Mouse (Mus musculus) heart, embryonic 11.5 days (tissue): ENCODE measurements around the gene Nlk. TPM values are rescaled to one million over a fixed set of nuclear protein-coding genes. Genes with fewer than 3 reads are reported as not detected.
"Not testable (repeated sequence)": the region's sequence is repeated elsewhere in the genome, so short reads cannot be mapped to it uniquely, and the experiment has no call there.

ENCODE experiments used
- ATAC-seq: fragments of 200-750 bp; cut with Nextera tagmentation; replicated peaks from 2 replicates; pipeline ENCODE4 v1.8.0; 2017; ENCODE audit warnings: moderate library complexity; ENCODE audit not compliant: insufficient number of reproducible peaks, low FRiP score, low TSS enrichment
- H3K27ac ChIP-seq: fragments of 300-500 bp; sonication (generic); 2 replicates; pipeline ENCODE4 v1.5.1; 2014; ENCODE audit warnings: mild to moderate bottlenecking, low read depth, low read length
- H3K27me3 ChIP-seq: fragments of 300-500 bp; sonication (generic); 2 replicates; pipeline ENCODE4 v1.6.1; 2014; ENCODE audit warnings: mild to moderate bottlenecking, low read length, mixed read lengths; ENCODE audit not compliant: control insufficient read depth, insufficient read depth
- H3K36me3 ChIP-seq: fragments of 300-500 bp; sonication (generic); 2 replicates; pipeline ENCODE4 v1.6.1; 2014; ENCODE audit warnings: mild to moderate bottlenecking, low read length, moderate library complexity, mixed read lengths; ENCODE audit not compliant: control insufficient read depth, insufficient read depth
- H3K4me1 ChIP-seq: fragments of 300-500 bp; sonication (generic); 2 replicates; pipeline ENCODE4 v1.6.1; 2014; ENCODE audit warnings: low read length; ENCODE audit not compliant: control insufficient read depth, insufficient read depth
- H3K4me2 ChIP-seq: fragments of 300-500 bp; sonication (generic); 2 replicates; pipeline ENCODE4 v1.6.1; 2014; ENCODE audit warnings: mild to moderate bottlenecking, moderate library complexity
- H3K4me3 ChIP-seq: fragments of 300-500 bp; sonication (generic); 2 replicates; pipeline ENCODE4 v1.5.1; 2014; ENCODE audit warnings: low read depth, low read length
- H3K9ac ChIP-seq: fragments of 300-500 bp; sonication (generic); 2 replicates; pipeline ENCODE4 v1.6.1; 2014; ENCODE audit warnings: mild to moderate bottlenecking, low read depth, low read length, moderate library complexity
- H3K9me3 ChIP-seq: fragments of 300-500 bp; sonication (generic); replicated peaks from 2 replicates; pipeline ENCODE4 v1.6.1; 2016; ENCODE audit warnings: low read length; ENCODE audit not compliant: control insufficient read depth
- WGBS: fragments of 180-500 bp; shearing (Covaris S2); extraction: QIAGEN DNeasy Blood & Tissue Kit; methylation state at CpG from one replicate; pipeline ENCODE4 v1.1.7; 2014; ENCODE audit not compliant: insufficient replicate concordance; 5-methylcytosine and 5-hydroxymethylcytosine counted together
- polyA plus RNA-seq: library from polyadenylated mRNA; unstranded; fragments of >200 nt; fragmentation: Nextera tagmentation; extraction: Ambion mirVana; gene quantifications from 2 replicates; pipeline ENCODE4 v1.2.1, GENCODE M21; 2014

The Nlk gene
- polyA plus RNA-seq, 1 experiment from 2014 or later = 16.1 TPM

DNA sequence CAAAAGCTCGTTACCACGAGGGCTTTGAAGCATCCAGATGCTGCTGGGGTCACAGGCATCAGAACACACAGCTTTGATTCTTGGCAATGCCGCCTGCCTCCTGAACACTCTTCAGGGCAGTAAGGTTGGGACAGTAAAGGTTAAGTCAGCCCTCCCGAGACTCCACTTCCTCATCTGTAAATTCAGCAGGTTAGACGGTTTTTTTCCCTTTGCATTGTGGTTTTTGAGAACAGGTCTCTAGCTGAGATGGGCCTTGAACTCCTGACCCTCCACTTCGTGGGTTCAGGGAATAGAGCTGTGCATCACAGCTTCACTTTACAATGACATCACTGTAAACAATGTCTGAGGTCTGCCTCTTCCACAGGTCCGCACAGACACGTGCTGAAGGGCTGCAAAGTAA is 152.0 kb downstream of the Nlk start:
- Histone ChIP-seq H3K4me2 (no peak overlapping the region), H3K27ac (no peak overlapping the region), H3K27me3 (no peaks in the 10 kb centered on the region), H3K4me3 (no peak overlapping the region), H3K4me1 (peaks cover 12% of the 10 kb centered on the region), H3K9me3 (no peaks in the 10 kb centered on the region), H3K9ac (no peak overlapping the region), H3K36me3 (peaks cover 12% of the 10 kb centered on the region; the same call in 1 of the 2 replicates)
- 67% methylated on average over 8 of the region's 8 CpGs for WGBS
- ATAC-seq = no peak

DNA sequence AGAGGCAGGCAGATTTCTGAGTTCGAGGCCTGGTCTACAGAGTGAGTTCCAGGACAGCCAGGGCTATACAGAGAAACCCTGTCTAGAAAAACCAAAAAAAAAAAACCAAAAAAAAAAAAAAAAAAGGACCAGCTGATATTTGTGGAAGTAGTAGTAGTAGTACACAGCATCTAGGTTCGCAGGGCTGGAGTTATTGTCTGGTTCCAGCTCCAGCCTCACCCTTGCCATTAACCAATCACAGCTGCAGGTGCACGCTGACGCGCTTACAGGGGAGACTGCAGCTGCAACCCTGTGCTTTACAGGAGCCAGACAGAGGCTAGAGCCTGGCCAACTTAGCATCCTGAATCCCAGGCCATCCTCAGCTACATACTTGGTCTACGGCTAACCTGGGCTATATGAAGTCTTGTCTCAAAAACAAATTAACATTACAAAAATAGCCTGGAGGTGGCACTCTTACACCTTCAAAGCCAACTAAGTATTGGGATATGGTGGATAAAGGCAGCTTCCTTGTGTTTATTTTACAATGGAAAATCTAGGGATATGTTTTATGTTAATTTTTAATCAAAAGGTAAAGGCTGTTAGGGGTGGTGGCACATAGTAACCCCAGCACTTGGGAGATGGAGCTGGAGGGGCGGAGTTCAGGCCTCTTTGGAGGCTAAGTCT is 152.6 kb downstream of the Nlk start:
- Histone ChIP-seq H3K4me1 (peaks cover 9% of the 10 kb centered on the region), H3K4me2 (no peak overlapping the region), H3K27ac (no peak overlapping the region), H3K36me3 (peaks cover 12% of the 10 kb centered on the region; the same call in 1 of the 2 replicates), H3K9ac (no peak overlapping the region), H3K27me3 (no peaks in the 10 kb centered on the region), H3K9me3 (no peaks in the 10 kb centered on the region), H3K4me3 (no peak overlapping the region)
- no peak for ATAC-seq
- 90% methylated on average over 7 of the region's 7 CpGs for WGBS

DNA sequence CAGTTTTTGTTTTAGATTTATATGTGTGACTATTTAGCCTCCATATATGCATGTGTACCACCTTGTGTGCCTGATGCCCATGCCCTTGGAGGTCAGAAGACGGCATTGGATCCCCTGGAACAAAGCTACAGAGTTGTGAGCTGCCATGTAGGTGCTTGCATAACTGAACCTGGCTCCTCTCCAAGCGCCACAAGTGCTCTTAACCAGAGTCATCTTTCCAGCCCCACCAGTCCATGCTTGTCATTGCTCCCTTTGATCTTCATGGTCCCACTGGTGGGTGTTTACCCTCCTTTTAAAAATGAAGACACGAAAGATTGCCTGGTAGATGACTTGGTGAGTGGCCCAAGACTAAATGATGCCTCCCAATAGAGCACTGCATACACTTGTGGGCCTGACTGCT is 156.8 kb downstream of the Nlk start:
- no peak for ATAC-seq

DNA sequence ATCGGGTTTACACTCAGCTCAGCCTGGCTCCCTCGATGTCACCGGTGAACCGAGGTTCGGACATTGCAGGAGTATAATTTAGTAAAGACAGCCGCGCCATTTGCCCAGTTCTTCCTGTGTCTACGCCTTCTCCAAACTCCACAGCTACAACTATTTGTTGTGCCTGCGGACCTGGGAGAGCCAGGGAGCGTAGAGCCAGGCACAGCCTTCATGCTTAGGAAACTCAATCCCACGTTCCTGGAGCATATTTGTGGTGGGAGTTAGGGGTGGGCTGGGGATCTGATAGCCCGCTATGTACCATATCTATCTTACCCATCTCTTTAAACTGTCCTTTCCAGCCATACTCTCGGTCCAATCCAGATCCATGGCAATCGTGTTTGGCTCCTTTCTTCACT is 160.5 kb downstream of the Nlk start:
- H3K27me3 ChIP-seq = no peaks in the 10 kb centered on the region
- peaks cover 19% of the 10 kb centered on the region for H3K4me1 ChIP-seq
- peak overlapping the region; percentile 70 for H3K4me2 ChIP-seq
- H3K27ac ChIP-seq = peak overlapping the region; percentile 76
- H3K9ac ChIP-seq = peak overlapping the region; percentile 81
- WGBS = 2% methylated on average over 14 of the region's 14 CpGs
- H3K4me3 ChIP-seq = peak overlapping the region; percentile 67
- ATAC-seq = no peak
- H3K36me3 ChIP-seq = peaks cover 7% of the 10 kb centered on the region; the same call in 1 of the 2 replicates
- no peaks in the 10 kb centered on the region for H3K9me3 ChIP-seq

More for the DNA sequence above, 156.8 kb downstream of the Nlk start:
- H3K9ac ChIP-seq = no peak overlapping the region
- H3K4me3 ChIP-seq = no peak overlapping the region
- H3K36me3 ChIP-seq = peaks cover 16% of the 10 kb centered on the region; the same call in 1 of the 2 replicates
- 85% methylated on average over 3 of the region's 3 CpGs for WGBS
- peaks cover 11% of the 10 kb centered on the region for H3K4me1 ChIP-seq
- H3K27me3 ChIP-seq = no peaks in the 10 kb centered on the region
- H3K4me2 ChIP-seq = no peak overlapping the region
- H3K27ac ChIP-seq = no peak overlapping the region
- no peaks in the 10 kb centered on the region for H3K9me3 ChIP-seq

DNA sequence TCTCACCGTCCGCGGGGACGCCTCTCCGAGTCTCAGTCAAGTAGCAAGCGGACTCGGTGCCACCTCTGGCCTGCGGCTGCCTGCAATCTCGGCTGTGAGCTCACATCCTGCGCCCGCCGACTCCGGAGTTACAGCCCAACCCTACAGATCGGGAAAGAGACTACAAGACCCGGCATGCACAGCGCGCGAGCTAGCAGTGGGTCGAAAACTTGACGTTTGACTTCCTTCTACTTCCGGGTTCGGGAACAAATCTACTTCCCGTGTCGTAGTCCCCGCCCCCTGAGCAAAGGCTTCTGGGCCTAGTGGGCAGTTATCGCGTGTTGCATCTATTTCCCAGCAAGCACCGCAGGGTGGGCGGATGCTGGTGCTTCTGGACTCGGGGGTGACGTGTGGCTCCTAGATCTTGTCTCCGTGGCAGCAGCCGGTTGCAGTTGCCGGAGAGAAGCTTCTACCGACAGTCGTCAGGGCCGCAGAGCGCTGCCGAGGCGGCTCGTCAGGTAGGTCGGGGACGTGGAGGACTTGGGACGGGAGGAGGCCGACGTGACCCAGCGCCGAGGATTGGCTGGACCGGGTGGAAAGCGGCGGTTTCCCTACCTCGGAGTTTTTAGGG is 161.0 kb downstream of the Nlk start, which contains the start of the genes Tnfaip1 and Ift20:
TSS of gene Tnfaip1 (minus strand) at position 253 of the 610 bp plus-strand sequence.
TSS of gene Ift20 (plus strand) at position 282 of the 610 bp plus-strand sequence.
- Histone ChIP-seq H3K9me3 (no peaks in the 10 kb centered on the region), H3K4me1 (peaks cover 19% of the 10 kb centered on the region), H3K27ac (peak within 1 kb of the TSS; percentile 95), H3K27me3 (no peaks in the 10 kb centered on the region), H3K9ac (peak within 1 kb of the TSS; percentile 81), H3K4me2 (peak within 1 kb of the TSS; percentile 70), H3K36me3 (peaks cover 7% of the 10 kb centered on the region; the same call in 1 of the 2 replicates), H3K4me3 (peak within 1 kb of the TSS; percentile 67)
- 0% methylated on average over 52 of the region's 52 CpGs for WGBS
- peak; percentile 93 for ATAC-seq

DNA sequence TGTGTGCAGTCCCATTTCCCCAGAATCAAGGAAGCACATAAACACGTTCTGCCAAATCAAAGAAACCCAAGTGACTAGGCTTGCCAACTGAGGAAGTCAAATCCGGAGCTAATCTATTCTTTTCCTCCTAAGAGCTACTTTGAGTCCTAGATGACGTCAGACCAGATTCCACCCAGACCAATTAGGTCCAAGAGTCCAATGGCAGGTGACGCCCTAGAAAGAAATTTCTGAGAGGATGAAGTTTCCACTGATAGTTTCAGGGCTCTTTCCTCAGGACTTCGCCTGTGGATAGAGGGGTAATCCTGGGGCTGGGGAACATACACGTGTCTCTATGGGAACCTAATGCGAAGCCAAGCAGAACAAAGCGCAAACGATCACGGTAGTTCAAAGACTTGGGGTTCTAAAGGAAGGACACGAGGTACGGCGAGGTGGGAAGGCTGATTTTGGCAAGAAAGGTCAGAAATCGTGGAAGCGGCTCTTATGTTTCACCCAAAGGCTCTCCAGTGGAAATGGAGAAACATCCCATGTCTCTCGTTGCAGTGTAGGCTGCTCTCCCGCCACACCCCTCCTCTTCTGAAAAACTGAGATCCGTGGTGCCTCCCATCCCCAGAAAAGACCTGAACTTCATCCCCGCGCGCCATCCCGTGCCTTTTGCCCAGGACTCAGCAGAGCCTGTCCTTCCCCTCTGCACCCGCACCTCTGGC is 161.6 kb downstream of the Nlk start:
- whole genome bisulfite sequencing = under 1% methylated on average over 23 of the region's 23 CpGs
- peaks cover 5% of the 10 kb centered on the region; the same call in 1 of the 2 replicates for H3K36me3 ChIP-seq
- H3K4me3 ChIP-seq = peak overlapping the region; percentile 67
- no peaks in the 10 kb centered on the region for H3K27me3 ChIP-seq
- peaks cover 23% of the 10 kb centered on the region for H3K4me1 ChIP-seq
- peak overlapping the region; percentile 81 for H3K9ac ChIP-seq
- peak overlapping the region; percentile 95 for H3K27ac ChIP-seq
- no peaks in the 10 kb centered on the region for H3K9me3 ChIP-seq
- ATAC-seq = peak; percentile 23
- H3K4me2 ChIP-seq = peak overlapping the region; percentile 70

DNA sequence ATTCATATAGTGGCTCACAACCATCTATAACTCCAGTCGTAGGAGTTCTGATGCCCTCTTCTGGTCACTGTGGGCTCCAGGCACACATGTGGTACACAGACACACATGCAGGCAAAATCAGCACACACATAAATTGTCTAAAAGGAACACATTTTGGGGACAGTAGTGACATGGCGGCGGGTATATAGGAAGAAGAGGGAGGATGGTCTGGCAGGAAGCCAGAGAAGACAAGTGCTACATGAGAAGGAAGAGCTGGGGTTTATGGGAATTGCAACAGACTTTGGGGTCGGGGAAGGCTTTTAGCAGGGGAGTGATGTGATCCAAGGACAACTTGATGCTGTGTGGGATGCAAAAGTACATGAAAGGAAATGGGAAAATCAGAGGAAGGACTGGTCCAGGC is 162.7 kb downstream of the Nlk start:
- Histone ChIP-seq H3K27me3 (no peaks in the 10 kb centered on the region), H3K9me3 (no peaks in the 10 kb centered on the region), H3K4me1 (peaks cover 23% of the 10 kb centered on the region), H3K9ac (peak overlapping the region; percentile 81), H3K4me2 (peak overlapping the region; percentile 70), H3K36me3 (peaks cover 5% of the 10 kb centered on the region), H3K27ac (peak overlapping the region; percentile 95; the same call in 1 of the 2 replicates), H3K4me3 (peak overlapping the region; percentile 67)
- no peak for ATAC-seq
- WGBS = 79% methylated on average over 4 of the region's 4 CpGs

DNA sequence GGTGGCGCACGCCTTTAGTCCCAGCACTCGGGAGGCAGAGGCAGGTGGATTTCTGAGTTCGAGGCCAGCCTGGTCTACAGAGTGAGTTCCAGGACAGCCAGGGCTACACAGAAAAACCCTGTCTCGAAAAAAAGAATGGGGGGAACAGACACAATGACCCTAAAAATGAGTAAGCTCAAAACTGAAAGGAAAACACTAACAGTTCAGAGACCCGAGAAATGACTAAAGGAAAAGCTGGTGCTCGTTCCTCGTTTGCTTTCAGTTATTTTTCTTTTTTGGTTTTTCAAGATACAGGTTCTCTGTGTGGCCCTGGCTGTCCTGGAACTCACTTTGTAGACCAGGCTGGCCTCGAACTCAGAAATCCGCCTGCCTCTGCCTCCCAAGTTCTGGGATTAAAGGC is 165.7 kb downstream of the Nlk start:
- ATAC-seq, H3K27me3 ChIP-seq, H3K4me3 ChIP-seq, H3K9ac ChIP-seq, H3K36me3 ChIP-seq, H3K4me2 ChIP-seq, H3K9me3 ChIP-seq: not testable (repeated sequence)
- WGBS = 87% methylated on average over 10 of the region's 10 CpGs
- H3K4me1 ChIP-seq = peaks cover 12% of the 10 kb centered on the region
- peak overlapping the region; percentile 76 for H3K27ac ChIP-seq
